Mouse (Mus musculus) gastrocnemius, postnatal 4 days (tissue): ENCODE data around the gene Gm20917. TPM values are rescaled to one million over a fixed set of nuclear protein-coding genes. Genes with fewer than 3 reads are reported as not detected.
"Not testable (repeated sequence)": the region's sequence is repeated elsewhere in the genome, so short reads cannot be mapped to it uniquely, and the experiment has no call there.

Experiments used
- DNase-seq, 2 experiments: peaks; one replicate each; pipeline ENCODE4 v3.0.0; 2021 to 2022; ENCODE audit warnings: low spot score in 2 of 2, mixed read lengths in 2 of 2
- long read RNA-seq, 2 experiments: library from polyadenylated mRNA; stranded (forward); transcript quantifications; one replicate each; pipeline ENCODE4 v2.0.0; 2021
- total RNA-seq, 2 experiments: library from RNA; stranded (reverse); gene quantifications; 2 replicates each; pipeline ENCODE4 v1.2.3; 2021

The Gm20917 gene
- total RNA-seq, result not detected
- long read RNA-seq, experiment 1, result 0 reads
- long read RNA-seq, experiment 2, result 0 reads

GRCm38 (mm10) chrY:79151022-79151421 is at the start of gene Gm20917:
Gene Gm20917 (minus strand): TSS chrY:79151122.
- DNase-seq, result not testable (repeated sequence)

Other genes starting within 250 kb of the Gm20917 start
- not detected for gene Gm20916, start 168.4 kb upstream of the Gm20917 start, total RNA-seq